Mouse (Mus musculus): ENCODE measurements around the gene Hamp2.
"Not testable (repeated sequence)": the region's sequence is repeated elsewhere in the genome, so short reads cannot be mapped to it uniquely, and the experiment has no call there.

Hamp2 gene

DNA sequence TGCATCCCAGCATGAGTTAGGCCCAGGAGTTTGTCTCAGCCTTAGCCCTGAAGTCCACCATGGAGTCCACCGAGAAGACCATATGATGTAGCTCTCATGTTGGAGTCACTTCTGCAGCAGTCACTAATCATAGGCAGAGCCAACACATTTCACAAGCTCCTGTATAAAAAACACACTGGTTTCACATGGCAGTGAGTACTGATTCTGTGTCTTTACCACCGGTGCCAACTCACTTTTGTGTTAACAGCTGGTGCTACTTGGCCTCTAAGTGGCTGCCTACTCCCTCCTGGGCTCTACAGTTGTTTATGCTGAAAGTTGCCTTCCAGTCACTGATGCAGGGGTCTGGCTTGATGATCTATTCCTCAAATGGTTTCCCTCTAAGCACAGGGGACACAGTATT lies at the start of gene Hamp2:
Gene Hamp2, minus strand, starts transcription at position 101 of the 400 bp plus-strand sequence.
- not testable (repeated sequence) for DNase-seq (ENCODE audit: low spot score in 2 of 2)

- peak; percentile 86 to 90 for DNase-seq (ENCODE audit: low spot score in 2 of 2)
These were observed 49.2 kb upstream of the Hamp2 start, which contains the start of gene Fam187b for GRCm38 (mm10) chr7:30973501-30974289. TSS of gene Fam187b (plus strand) at chr7:30973790.

DNA sequence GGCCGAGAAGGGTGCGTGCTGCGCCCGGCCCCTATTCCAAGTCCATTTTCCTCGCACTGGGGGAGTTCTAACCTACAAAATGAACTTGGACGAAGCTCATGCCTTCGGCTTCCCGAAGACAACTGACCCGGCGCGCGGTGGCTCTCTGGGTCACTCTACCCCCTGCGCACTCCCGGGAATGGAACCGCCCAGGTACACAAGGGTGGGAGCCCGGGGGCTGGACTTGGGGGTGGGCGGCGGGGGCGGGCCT lies 48.7 kb upstream of the Hamp2 start, which contains the start of gene Lsr:
Gene Lsr, minus strand, starts transcription at position 214 of the 250 bp plus-strand sequence.
- no peak for DNase-seq (ENCODE audit: low spot score in 2 of 2)

DNA sequence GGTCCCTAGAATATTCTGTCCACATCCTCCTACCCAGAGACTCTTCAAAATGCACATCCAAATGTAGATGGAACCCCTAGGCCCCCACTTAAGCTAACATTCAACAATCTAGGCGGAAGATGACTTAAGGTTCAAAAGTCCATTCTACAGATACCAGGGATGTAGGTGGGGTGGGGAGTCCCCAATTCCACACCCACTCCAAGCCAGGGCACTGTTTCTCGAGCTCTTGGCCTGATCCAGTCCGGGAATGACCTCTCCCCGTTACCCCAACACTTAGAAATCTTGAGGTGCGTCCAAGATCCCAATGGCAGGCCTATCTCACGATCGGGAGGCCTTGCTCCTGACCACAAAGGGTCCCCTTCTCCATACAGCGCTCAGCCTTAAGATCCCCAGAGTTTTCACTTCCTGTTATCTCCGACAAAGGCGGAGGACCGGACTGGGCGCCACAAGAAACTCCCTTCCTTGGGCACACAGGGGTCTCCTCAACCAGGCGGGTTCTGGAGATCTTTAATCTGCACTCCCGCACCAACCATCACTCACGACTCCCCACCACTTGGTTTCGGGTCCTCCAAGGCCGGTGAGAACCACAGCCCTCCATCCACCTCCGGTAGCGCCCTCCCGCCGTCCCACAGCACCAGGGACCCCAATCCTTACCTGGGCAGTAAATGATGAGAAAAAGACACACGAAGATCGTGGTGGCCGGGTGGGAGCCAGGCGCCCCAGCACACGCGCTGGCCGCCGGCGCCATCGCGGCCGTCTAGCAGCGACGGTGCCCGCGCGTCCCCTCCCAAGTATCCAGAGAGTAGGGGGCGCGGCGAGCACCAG lies 48.2 kb upstream of the Hamp2 start:
- DNase-seq (ENCODE audit: low spot score in 2 of 2) = no peak

DNA sequence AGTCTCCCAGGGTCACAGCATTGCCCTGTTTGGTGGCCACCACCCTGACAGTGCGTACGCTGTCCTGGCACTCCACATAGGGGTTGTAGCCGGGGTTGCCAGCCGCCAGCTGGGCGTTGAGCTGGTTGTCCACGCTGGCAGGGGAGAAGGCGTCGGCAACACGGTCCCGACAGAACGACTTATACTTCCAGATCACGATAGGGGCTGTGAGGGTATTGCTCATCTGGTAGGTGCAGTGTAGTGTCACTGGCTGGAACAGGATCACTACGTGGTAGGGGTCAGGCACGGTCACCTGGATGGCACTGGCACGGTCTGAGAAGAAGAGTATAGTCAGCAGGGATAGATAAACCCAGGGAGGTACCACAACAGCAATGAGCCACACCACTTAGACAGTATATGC lies 47.4 kb upstream of the Hamp2 start:
- no peak for DNase-seq (ENCODE audit: low spot score in 2 of 2)

- no peak for DNase-seq (ENCODE audit: low spot score in 2 of 2)
These were observed 44.7 kb upstream of the Hamp2 start for GRCm38 (mm10) chr7:30969174-30969573.

GRCm38 (mm10) chr7:30968611-30969010 lies 44.1 kb upstream of the Hamp2 start:
- no peak for DNase-seq (ENCODE audit: low spot score in 2 of 2)

- no peak for DNase-seq (ENCODE audit: low spot score in 2 of 2)
These were observed 42.2 kb upstream of the Hamp2 start for GRCm38 (mm10) chr7:30966657-30967056.

- DNase-seq (ENCODE audit: low spot score in 2 of 2) = no peak
These were observed 41.2 kb upstream of the Hamp2 start for GRCm38 (mm10) chr7:30965677-30966076.

GRCm38 (mm10) chr7:30964366-30964765 lies 39.9 kb upstream of the Hamp2 start:
- no peak for DNase-seq (ENCODE audit: low spot score in 2 of 2)

- no peak for DNase-seq (ENCODE audit: low spot score in 2 of 2)
These were observed 38.4 kb upstream of the Hamp2 start for GRCm38 (mm10) chr7:30962862-30963261.

DNA sequence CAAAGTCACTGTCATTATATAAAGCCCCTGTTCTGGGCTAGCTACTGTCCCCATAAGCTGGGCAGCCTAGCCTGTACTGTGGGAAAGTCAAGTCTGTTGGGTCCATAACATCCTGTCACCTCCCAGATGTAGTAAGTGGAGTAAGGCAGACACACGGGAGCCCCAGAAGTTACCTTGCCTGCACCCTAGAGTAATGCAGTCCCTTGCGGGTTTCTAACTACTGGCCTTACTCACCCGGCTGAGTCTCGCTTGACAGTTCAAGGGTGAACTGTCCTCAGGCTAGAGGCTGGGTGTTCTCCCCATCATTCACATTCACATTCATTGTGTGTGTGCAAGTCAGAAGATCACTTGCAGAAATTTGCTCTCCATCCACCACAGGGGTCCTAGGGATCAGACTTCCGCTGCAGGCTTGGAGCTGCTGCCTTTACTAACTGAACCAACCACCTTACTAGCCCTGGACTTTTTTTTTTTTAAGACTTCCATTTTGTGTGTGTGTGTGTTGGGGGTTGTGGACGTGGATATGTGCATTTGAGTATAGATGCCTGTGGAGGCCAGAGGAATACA lies 35.4 kb upstream of the Hamp2 start:
- no peak for DNase-seq (ENCODE audit: low spot score in 2 of 2)

GRCm38 (mm10) chr7:30958866-30959487 lies 34.5 kb upstream of the Hamp2 start:
- DNase-seq (ENCODE audit: low spot score in 2 of 2) = no peak

DNA sequence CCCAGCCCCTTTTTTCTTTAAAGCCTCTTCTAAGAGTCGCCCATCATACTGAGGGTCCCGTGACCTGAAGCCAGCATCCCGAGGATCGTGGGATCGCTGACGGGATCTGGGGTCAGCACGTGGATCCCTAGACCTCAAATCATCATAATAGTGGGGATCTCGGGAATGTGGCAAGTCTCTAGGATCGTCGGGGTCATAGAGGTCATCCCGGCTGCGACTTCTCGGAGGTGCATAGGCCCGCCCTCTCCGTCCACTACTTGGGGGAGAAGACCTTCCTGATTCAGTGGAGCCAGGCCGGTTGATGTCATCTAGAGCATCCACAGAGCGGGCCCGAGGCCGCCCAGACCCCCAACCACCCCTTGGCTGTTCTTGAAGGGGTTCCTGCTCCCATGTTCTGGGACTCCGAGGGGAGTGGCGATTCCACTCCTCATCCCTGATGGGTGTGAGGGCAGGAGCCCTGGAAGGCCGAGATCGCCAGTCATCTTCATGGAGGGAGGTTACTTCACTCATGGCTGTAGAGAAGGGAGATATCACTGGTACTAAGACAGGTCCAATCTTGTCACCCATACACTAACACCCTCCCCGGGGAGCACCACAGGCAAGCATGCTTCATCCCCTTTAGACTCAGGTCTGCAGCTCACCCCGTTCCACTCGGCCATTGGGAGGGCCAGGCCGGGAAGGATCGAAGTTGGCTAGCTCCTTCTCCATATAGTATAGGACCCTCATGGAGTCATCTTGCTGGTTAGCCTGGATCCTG lies 33.8 kb upstream of the Hamp2 start:
- DNase-seq (ENCODE audit: low spot score in 2 of 2) = no peak

- DNase-seq (ENCODE audit: low spot score in 2 of 2) = peak; percentile 91 to 95
These were observed 32.9 kb upstream of the Hamp2 start for GRCm38 (mm10) chr7:30957367-30957783.

DNA sequence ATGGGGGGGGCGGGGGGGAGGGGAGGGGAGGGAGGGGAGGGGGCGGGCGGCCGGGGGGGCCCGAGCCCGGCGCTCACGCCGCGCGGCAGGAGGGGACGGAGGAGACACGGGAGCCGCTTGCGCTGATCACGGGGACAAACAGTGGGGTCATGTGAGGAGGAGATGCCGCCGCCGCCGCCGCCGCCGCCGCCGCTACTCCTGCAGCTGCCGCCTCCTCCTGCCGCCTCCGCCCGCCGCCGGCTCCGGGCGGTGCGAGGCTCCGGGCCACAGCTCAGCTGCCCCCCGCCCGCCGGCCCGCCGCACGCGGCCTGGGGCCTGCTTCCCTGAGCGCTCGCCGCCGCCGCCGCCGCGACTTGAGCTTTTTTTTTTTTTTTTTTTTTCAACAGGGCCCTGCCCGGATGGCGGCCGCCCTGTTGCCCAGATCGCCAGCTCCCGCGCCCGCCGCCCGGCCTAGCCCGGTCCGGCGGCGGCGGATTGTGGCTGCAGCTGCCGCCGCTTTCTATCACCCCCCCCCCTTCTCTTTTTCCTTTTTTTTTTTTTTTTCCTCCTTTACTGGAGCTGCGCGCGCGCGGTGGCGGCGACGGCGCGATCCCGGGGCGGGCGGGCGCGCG lies 32.4 kb upstream of the Hamp2 start, which contains the start of gene Usf2:
Gene Usf2, minus strand, starts transcription at position 48 of the 611 bp plus-strand sequence.
- peak; percentile 50 to 75 for DNase-seq (ENCODE audit: low spot score in 2 of 2)

DNA sequence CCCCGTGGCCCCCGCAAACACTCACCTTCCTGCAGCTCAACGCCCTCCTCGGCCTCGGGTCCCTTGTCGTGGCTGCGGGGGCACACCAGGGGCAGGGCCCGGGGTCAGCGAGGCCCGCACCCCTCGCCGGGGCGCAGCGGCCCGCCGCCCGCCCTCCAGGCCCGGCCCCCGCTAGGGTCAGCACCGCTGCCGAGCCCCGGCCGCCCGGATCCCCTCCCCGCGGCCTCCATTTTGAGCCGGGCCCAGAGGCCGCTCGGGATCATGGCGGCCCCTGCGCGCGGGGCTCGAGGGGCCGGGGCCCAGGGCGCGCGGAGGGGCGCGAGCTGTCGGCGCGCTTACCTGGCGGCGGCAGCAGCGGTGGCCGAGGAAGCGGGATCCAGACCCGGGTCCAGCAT lies 31.9 kb upstream of the Hamp2 start:
- peak in 1 of 2 experiments; percentile 51 for DNase-seq (ENCODE audit: low spot score in 2 of 2)

DNA sequence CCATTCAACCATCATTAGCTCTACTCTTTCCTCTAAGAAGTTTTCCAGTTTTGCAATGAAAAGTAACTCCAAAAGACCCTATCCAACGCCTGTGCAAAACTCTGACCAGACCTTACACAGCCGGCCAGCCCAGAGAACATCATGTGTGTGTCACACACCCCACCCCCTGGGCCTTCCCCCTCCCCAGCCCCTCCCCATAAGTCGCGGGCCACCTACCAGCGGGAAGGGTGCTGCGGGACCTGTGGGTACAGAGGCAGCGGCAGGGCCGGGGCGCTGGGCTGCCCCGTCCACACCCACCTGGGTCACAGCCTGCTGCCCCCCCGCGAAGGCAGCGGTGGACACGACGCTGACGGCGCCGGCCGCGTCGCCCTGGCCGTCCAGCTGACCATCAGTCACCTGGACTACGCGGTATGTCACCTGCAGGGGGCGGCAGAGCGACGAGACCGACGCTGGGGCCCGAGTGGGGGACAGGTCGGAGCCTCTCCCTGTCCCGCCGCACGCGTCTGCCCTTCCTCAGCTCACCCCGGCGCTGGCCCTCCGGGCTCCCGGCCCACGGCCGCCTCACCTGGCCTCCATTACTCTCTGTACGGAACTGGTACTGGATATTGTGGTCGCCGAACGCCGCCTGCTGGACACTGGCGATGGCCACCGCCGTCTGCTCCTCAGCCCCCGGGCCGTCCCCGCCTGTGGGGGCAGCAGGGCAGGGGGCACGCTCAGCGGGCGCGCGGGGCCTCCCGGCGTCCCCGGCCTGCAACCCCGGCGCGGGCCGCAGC lies 31.3 kb upstream of the Hamp2 start:
- DNase-seq (ENCODE audit: low spot score in 2 of 2) = peak; percentile 84 to 89

DNA sequence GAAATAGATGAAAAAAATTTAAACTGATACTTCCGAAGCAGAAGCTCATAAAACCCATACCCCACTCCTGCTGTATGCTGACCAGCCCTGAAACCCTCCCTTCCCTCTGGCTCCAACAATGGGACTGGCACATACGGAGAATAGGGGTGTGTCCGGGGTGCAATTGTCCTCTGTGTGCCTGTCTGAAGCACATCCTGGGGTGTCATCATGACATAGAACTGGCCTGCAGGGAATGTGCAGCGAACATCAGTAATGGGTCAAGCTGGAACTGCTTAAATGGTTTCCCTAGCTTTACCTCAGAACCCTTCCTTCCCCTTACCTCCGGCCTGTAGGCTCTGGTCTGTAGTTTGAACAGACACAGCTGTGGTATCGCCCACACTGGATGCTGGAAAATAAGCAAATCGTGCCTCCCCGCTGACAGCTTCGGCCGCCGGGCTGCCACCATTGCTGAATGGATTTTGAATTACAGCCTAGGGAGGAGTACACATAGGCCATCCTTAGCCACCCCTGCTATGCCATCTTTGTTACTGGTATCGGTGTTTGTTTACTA lies 30.6 kb upstream of the Hamp2 start:
- no peak for DNase-seq (ENCODE audit: low spot score in 2 of 2)

- DNase-seq (ENCODE audit: low spot score in 2 of 2) = no peak
These were observed 29.6 kb upstream of the Hamp2 start for GRCm38 (mm10) chr7:30954036-30954435.
